Mouse (Mus musculus) E14TG2a.4 (cell line): Measurements from ENCODE around the gene Tmem19.

Experiments
- CTCF ChIP-seq: conservative IDR thresholded peaks from 2 replicates; pipeline ENCODE4 v1.5.1; 2014; ENCODE audit warnings: low read length
- NANOG ChIP-seq: IDR thresholded peaks from 2 replicates; pipeline ENCODE4 v1.6.1; 2014; ENCODE audit warnings: borderline replicate concordance, low read length, mixed read lengths

DNA sequence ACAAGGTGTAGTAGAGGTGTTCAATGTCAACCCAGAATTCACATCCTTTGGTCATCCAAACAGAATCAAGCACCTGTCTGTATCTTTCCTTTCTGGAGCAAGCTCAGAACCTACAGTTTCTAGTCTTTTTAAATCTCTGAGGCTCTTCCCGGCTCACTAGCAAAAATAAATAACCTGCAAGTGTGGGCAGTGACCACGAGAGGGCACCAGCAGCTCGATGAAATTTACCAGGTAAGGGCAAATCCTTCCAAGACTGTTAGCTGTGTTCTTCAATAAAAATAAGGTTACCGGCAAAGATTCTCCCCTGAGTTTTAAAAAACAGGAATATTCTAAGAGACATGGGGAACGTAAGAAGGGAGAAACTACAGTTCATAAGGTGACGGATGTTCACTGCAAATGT lies 39.0 kb downstream of the Tmem19 start:
- peak; percentile 83 for TF ChIP-seq CTCF
- no peak for TF ChIP-seq NANOG
